Mouse (Mus musculus) MEL (cell line): ENCODE measurements around the gene Krtap26-1.

Source experiments
- CTCF ChIP-seq, 3 experiments: IDR thresholded peaks in 2 of 3; conservative IDR thresholded peaks in 1 of 3; 2 replicates each; pipeline ENCODE4 v1.5.1; 2011 to 2012; ENCODE audit warnings: low read length in 3 of 3, low read depth in 2 of 3, mild to moderate bottlenecking in 2 of 3, improper control_type of control experiment in 1 of 3, inconsistent platforms in 1 of 3, mixed read lengths in 1 of 3, moderate library complexity in 1 of 3; ENCODE audit not compliant: control insufficient read depth in 1 of 3, insufficient read depth in 1 of 3, poor library complexity in 1 of 3, severe bottlenecking in 1 of 3
- GABPA ChIP-seq: IDR thresholded peaks from 2 replicates; pipeline ENCODE4 v1.6.1; 2012; ENCODE audit warnings: low read depth, mild to moderate bottlenecking, inconsistent platforms, low read length, improper control_type of control experiment, moderate library complexity
- TAL1 ChIP-seq: IDR thresholded peaks from 2 replicates; pipeline ENCODE4 v1.6.1; 2012; ENCODE audit warnings: mild to moderate bottlenecking, inconsistent platforms, low read length, moderate library complexity, mixed read lengths
- USF1 ChIP-seq: IDR thresholded peaks from 2 replicates; pipeline ENCODE4 v1.6.1; 2014; ENCODE audit warnings: low read depth, mild to moderate bottlenecking, inconsistent platforms, low read length, improper control_type of control experiment, moderate library complexity

DNA sequence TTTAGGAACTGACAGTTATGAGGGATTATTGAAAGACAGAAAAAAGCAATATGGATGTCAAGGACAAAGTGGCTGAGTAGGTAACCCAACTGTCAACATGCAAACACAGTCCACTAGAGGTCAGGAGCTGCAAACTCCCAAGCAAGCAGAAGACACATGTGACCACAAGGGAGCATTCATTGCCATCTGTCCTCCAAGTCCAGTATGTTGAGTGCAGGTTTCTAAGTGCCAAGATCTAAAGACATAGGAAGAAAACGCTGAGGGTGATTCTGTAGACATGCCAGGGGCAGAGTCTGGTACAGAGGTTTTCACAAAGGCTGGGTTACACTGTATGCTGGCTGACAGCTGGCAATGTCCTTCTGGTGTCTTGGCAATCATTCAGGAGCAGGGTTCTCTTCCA lies 9.8 kb upstream of the Krtap26-1 start:
- TF ChIP-seq CTCF (IDR thresholded peaks at IDR 0.05 in 2 of 3, conservative IDR thresholded peaks at IDR 0.05 in 1 of 3; ENCODE audit: control insufficient read depth in 1 of 3, insufficient read depth in 1 of 3, low read depth in 2 of 3, low read length in 3 of 3, poor library complexity in 1 of 3, severe bottlenecking in 1 of 3) (no peak), USF1 (no peak), GABPA (no peak), TAL1 (no peak)
